Mouse (Mus musculus): Measurements from ENCODE around the gene Sae1. TPM values are rescaled to one million over a fixed set of nuclear protein-coding genes. Genes with fewer than 3 reads are reported as not detected.

Sae1 gene
- polyA plus RNA-seq, 1 experiment from 2014 or later: 365 TPM

DNA sequence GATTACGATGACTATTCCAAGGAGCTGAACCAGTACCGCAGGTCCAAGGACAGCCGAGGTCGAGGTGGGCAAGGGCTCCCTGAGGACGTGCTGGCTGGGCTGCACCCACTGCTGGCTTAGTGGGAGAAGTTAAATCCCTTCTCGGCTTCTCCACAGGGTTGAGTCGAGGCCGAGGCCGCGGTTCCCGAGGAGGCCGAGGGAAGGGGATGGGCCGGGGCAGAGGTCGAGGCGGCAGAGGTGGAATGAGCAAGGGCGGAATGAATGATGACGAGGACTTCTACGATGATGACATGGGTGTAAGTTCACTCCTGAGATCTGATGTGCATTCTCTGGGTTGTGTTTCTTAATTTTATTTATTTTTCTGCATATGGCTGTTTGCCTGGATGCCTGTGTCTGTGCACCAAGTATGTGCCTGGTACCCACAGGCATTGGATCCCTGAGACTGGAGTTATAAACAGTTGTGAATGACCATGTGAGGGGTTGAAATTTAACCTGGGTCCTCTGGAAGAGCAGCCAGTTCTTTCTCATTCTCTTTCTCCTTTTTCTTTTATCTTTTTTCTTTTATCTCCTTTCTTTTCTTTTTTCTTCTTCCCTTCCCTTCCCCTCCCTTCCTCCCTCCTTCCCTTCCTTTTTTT is 34.7 kb upstream of the Sae1 start:
- H3K27ac ChIP-seq (ENCODE audit: low read depth): no peak overlapping the region
- no peak for TF ChIP-seq CTCF (IDR thresholded peaks at IDR 0.05; ENCODE audit: low read depth)
- no peaks in the 10 kb centered on the region for H3K9me3 ChIP-seq (ENCODE audit: low read depth, low read length)
- no peak for DNase-seq
- no peak overlapping the region for H3K9ac ChIP-seq
- WGBS: 82% methylated on average over 18 of the region's 18 CpGs
- H3K4me2 ChIP-seq: no peak overlapping the region
- no peak for ATAC-seq (ENCODE audit: insufficient read depth)
- H3K4me1 ChIP-seq (ENCODE audit: insufficient read depth): no peaks in the 10 kb centered on the region
- H3K36me3 ChIP-seq (ENCODE audit: insufficient read depth): peaks cover 97% of the 10 kb centered on the region
- no peaks in the 10 kb centered on the region for H3K27me3 ChIP-seq (ENCODE audit: insufficient read depth, low read length)
- no peak overlapping the region for H3K4me3 ChIP-seq (ENCODE audit: low read depth, low read length)

- H3K27ac ChIP-seq (ENCODE audit: low read depth): no peak overlapping the region
- no peak overlapping the region for H3K4me3 ChIP-seq (ENCODE audit: low read depth, low read length)
- H3K9ac ChIP-seq: no peak overlapping the region
- H3K4me1 ChIP-seq (ENCODE audit: insufficient read depth): no peaks in the 10 kb centered on the region
- WGBS: 90% methylated on average over 8 of the region's 8 CpGs
- TF ChIP-seq CTCF (IDR thresholded peaks at IDR 0.05; ENCODE audit: low read depth): no peak
- H3K4me2 ChIP-seq: no peak overlapping the region
- no peak for DNase-seq
- H3K27me3 ChIP-seq (ENCODE audit: insufficient read depth, low read length): no peaks in the 10 kb centered on the region
- H3K36me3 ChIP-seq (ENCODE audit: insufficient read depth): peaks cover 97% of the 10 kb centered on the region
- no peaks in the 10 kb centered on the region for H3K9me3 ChIP-seq (ENCODE audit: low read depth, low read length)
- no peak for ATAC-seq (ENCODE audit: insufficient read depth)
These were observed 33.0 kb upstream of the Sae1 start for GRCm38 (mm10) chr7:16420493-16421118.

DNA sequence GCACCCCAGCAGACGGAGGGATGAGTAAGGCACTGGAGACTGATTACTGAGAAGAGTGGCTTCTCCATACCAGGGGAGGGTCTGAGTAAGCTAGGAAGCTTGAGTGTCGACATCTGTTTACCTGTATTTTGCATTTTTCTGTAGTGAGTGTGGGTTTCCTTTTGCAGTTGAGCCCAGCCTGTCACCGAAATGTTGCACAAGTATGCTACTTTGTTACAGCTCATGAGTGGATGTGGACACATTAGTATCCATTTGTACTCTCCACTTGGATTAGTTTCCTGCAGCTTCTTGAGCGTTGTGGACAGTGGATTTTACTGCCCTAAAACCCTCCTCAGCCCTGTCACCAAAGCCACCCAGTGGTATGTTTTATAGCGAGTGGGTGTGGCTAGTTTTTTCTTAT is 31.1 kb upstream of the Sae1 start:
- no peak for DNase-seq
- no peak overlapping the region for H3K4me3 ChIP-seq (ENCODE audit: low read depth, low read length)
- no peaks in the 10 kb centered on the region for H3K9me3 ChIP-seq (ENCODE audit: low read depth, low read length)
- no peak for ATAC-seq (ENCODE audit: insufficient read depth)
- H3K27ac ChIP-seq (ENCODE audit: low read depth): no peak overlapping the region
- H3K27me3 ChIP-seq (ENCODE audit: insufficient read depth, low read length): no peaks in the 10 kb centered on the region
- no peaks in the 10 kb centered on the region for H3K4me1 ChIP-seq (ENCODE audit: insufficient read depth)
- peaks cover 85% of the 10 kb centered on the region for H3K36me3 ChIP-seq (ENCODE audit: insufficient read depth)
- H3K9ac ChIP-seq: no peak overlapping the region
- H3K4me2 ChIP-seq: no peak overlapping the region
- TF ChIP-seq CTCF (IDR thresholded peaks at IDR 0.05; ENCODE audit: low read depth): no peak
- WGBS: 82% methylated on average over 5 of the region's 5 CpGs

DNA sequence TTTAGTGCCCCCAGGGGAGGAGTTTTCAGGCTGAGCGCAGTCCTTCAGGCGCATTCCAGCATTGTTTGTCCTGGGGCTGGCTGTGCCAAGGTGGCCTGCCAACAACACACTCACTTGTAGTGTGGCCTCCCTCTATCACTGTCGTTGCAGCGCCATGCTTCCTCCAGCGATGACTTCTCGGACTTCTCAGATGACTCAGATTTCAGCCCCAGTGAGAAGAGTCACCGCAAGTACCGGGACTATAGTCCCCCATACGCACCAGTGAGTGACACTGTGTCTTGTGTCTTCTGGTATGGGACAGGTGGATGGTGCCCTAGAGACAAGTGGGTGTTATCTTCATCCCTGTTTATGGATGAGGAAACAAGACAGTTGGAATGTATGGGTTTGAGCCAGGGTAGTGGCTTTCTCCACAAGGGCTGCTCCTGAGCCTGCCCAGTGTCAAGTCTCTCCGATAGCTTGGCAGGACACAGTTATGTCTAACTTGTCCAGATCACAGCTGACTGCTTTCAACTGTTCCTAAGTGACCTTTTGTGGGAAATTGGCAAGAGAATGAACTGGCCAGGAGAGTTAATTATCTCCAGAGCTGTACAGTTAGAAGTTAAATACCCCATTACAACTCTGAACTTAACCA is 29.6 kb upstream of the Sae1 start:
- H3K27ac ChIP-seq (ENCODE audit: low read depth): no peak overlapping the region
- H3K4me2 ChIP-seq: no peak overlapping the region
- 82% methylated on average over 10 of the region's 10 CpGs for WGBS
- no peaks in the 10 kb centered on the region; the same call in 1 of the 2 replicates for H3K4me1 ChIP-seq (ENCODE audit: insufficient read depth)
- no peak overlapping the region for H3K9ac ChIP-seq
- peaks cover 77% of the 10 kb centered on the region for H3K36me3 ChIP-seq (ENCODE audit: insufficient read depth)
- TF ChIP-seq CTCF (IDR thresholded peaks at IDR 0.05; ENCODE audit: low read depth): no peak
- H3K9me3 ChIP-seq (ENCODE audit: low read depth, low read length): no peaks in the 10 kb centered on the region
- H3K27me3 ChIP-seq (ENCODE audit: insufficient read depth, low read length): no peaks in the 10 kb centered on the region
- no peak overlapping the region for H3K4me3 ChIP-seq (ENCODE audit: low read depth, low read length)
- ATAC-seq (ENCODE audit: insufficient read depth): no peak
- no peak for DNase-seq

DNA sequence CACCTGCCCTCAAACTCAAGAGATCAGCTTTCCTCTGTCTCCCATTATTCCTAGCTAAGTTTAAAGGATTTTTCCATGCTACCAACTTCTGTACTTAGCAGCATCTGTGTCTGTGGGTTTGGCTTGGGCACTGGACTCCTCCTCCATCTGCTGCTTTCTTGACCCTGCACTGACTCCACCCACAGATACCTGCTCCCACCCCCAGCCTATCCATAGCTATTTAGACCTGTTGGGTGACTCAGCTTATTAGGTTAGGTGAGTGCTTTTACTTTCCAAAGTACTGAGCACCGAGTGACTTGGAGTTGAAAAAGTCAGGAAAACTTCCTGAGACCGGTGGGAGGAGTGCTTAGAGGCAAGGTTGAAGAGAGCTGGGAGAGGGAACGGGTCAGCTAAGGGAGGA is 27.8 kb upstream of the Sae1 start:
- Histone ChIP-seq H3K4me3 (ENCODE audit: low read depth, low read length) (no peak overlapping the region), H3K9me3 (ENCODE audit: low read depth, low read length) (no peaks in the 10 kb centered on the region), H3K27me3 (ENCODE audit: insufficient read depth, low read length) (no peaks in the 10 kb centered on the region), H3K4me1 (ENCODE audit: insufficient read depth) (no peaks in the 10 kb centered on the region; the same call in none of the 2 replicates), H3K36me3 (ENCODE audit: insufficient read depth) (peaks cover 68% of the 10 kb centered on the region), H3K9ac (no peak overlapping the region), H3K27ac (ENCODE audit: low read depth) (no peak overlapping the region), H3K4me2 (no peak overlapping the region)
- no peak for TF ChIP-seq CTCF (IDR thresholded peaks at IDR 0.05; ENCODE audit: low read depth)
- DNase-seq (no peak), ATAC-seq (ENCODE audit: insufficient read depth) (no peak)
- 71% methylated on average over 3 of the region's 3 CpGs for WGBS

DNA sequence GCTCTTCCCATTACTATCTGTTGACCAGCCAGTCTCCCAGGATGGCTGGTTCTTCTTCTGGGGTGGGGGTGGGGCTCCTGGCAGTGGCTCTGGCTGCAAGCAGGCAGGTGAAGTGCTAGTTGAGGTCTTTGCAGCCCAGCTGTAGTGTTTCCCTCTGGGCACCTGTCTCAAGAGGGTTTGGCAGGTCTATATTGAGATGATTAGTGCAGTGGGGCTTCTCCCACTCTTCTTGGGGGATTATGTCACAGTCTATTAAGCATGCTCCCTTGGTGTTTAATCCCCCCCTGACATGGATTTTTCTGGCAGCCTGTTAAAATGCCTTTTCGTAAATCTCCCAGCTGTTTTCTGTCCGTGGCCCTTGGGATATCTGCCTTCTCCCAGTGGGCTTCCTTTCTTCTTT is 25.3 kb upstream of the Sae1 start:
- no peak overlapping the region for H3K4me3 ChIP-seq (ENCODE audit: low read depth, low read length)
- ATAC-seq (ENCODE audit: insufficient read depth) (peak; percentile 21; the same call in 1 of the 2 replicates), DNase-seq (peak; percentile 32)
- peaks cover 55% of the 10 kb centered on the region for H3K36me3 ChIP-seq (ENCODE audit: insufficient read depth)
- WGBS: 43% methylated on average over 2 of the region's 2 CpGs
- no peaks in the 10 kb centered on the region for H3K9me3 ChIP-seq (ENCODE audit: low read depth, low read length)
- H3K4me2 ChIP-seq: no peak overlapping the region
- TF ChIP-seq CTCF (IDR thresholded peaks at IDR 0.05; ENCODE audit: low read depth): no peak
- no peak overlapping the region for H3K9ac ChIP-seq
- H3K4me1 ChIP-seq (ENCODE audit: insufficient read depth): no peaks in the 10 kb centered on the region; the same call in none of the 2 replicates
- no peak overlapping the region; the same call in 1 of the 2 replicates for H3K27ac ChIP-seq (ENCODE audit: low read depth)
- H3K27me3 ChIP-seq (ENCODE audit: insufficient read depth, low read length): no peaks in the 10 kb centered on the region

DNA sequence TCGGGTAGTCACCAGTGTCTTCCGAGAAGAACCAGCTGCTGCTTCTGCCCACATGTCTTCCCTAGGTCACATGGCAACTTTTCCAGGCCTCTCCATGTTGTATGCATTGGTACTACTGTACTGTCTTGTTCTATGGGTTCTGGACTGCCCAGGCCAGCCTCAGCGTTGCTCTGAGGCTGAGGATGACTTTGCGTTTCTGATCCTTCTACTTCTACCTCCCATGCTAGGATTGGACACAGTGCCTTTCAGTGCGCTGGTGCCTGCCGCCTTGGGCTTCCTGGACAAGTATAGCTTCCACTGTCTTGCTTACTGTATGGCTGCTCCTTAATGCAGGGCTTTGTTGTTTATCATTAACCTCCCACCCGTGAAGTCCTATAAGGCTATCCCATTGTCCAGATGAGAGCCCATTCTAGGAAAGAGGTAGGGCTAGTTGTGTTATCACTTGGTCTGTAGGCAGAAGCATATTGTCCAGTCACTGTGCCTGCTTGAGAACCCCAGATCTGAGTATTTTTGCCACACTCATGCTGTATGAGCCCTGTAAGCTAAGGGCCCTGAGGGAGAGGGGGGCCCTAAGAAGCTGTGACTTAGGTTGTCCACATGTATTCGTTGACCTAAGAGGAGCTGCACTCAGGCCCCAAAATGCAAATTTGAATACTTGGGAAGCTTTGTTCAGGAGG is 24.8 kb upstream of the Sae1 start:
- no peak for TF ChIP-seq CTCF (IDR thresholded peaks at IDR 0.05; ENCODE audit: low read depth)
- no peaks in the 10 kb centered on the region for H3K9me3 ChIP-seq (ENCODE audit: low read depth, low read length)
- H3K4me3 ChIP-seq (ENCODE audit: low read depth, low read length): no peak overlapping the region
- no peak overlapping the region for H3K4me2 ChIP-seq
- no peak overlapping the region for H3K9ac ChIP-seq
- no peaks in the 10 kb centered on the region for H3K27me3 ChIP-seq (ENCODE audit: insufficient read depth, low read length)
- H3K36me3 ChIP-seq (ENCODE audit: insufficient read depth): peaks cover 51% of the 10 kb centered on the region
- DNase-seq (peak; percentile 51), ATAC-seq (ENCODE audit: insufficient read depth) (peak; percentile 33)
- H3K27ac ChIP-seq (ENCODE audit: low read depth): no peak overlapping the region; the same call in 1 of the 2 replicates
- H3K4me1 ChIP-seq (ENCODE audit: insufficient read depth): no peaks in the 10 kb centered on the region; the same call in none of the 2 replicates
- 75% methylated on average over 8 of the region's 8 CpGs for WGBS
